Mouse (Mus musculus) ES-Bruce4 (cell line): Measurements from ENCODE around the gene Zfp618. TPM values are rescaled to one million over a fixed set of nuclear protein-coding genes. Genes with fewer than 3 reads are reported as not detected.
A peak's percentile ranks its signal among the peaks of the same experiment; 100 is the strongest.

Source experiments
- H3K27ac ChIP-seq: 2 replicates; pipeline ENCODE4 v1.5.1; 2012; ENCODE audit warnings: low read length, inconsistent platforms; ENCODE audit not compliant: insufficient read depth
- H3K27me3 ChIP-seq: 2 replicates; pipeline ENCODE4 v1.6.1; 2012; ENCODE audit warnings: mild to moderate bottlenecking, low read length, inconsistent platforms; ENCODE audit not compliant: control insufficient read depth, poor library complexity, insufficient read depth, severe bottlenecking
- H3K36me3 ChIP-seq: 2 replicates; pipeline ENCODE4 v1.6.1; 2012; ENCODE audit warnings: inconsistent platforms, mild to moderate bottlenecking, low read length, moderate library complexity; ENCODE audit not compliant: control insufficient read depth, poor library complexity, insufficient read depth, severe bottlenecking
- H3K4me1 ChIP-seq: one replicate; pipeline ENCODE4 v1.8.1; 2011; ENCODE audit warnings: low read length; ENCODE audit not compliant: control insufficient read depth, insufficient read depth
- H3K4me3 ChIP-seq: 2 replicates; pipeline ENCODE4 v1.5.1; 2011; ENCODE audit warnings: low read depth, mild to moderate bottlenecking, low read length
- H3K9ac ChIP-seq: 2 replicates; pipeline ENCODE4 v1.6.1; 2012; ENCODE audit warnings: low read depth, mild to moderate bottlenecking, inconsistent platforms; ENCODE audit not compliant: poor library complexity, severe bottlenecking
- H3K9me3 ChIP-seq: replicated peaks from 2 replicates; pipeline ENCODE4 v1.6.1; 2012; ENCODE audit warnings: mild to moderate bottlenecking, low read length, inconsistent platforms; ENCODE audit not compliant: control insufficient read depth, poor library complexity, insufficient read depth, severe bottlenecking
- CTCF ChIP-seq: IDR thresholded peaks from one replicate; pipeline ENCODE4 v1.8.1; 2011; ENCODE audit warnings: low read depth, low read length
- EP300 ChIP-seq: IDR thresholded peaks from 2 replicates; pipeline ENCODE4 v1.6.1; 2011; ENCODE audit warnings: low read depth, low read length; ENCODE audit not compliant: insufficient read depth
- POLR2A ChIP-seq: IDR thresholded peaks from one replicate; pipeline ENCODE4 v1.8.1; 2011; ENCODE audit warnings: low read length; ENCODE audit not compliant: insufficient read depth
- polyA plus RNA-seq: library from polyadenylated mRNA; stranded (reverse); fragments of >200 nt; gene quantifications from 2 replicates; pipeline ENCODE4 v1.2.4, GENCODE M21; 2011; ENCODE audit warnings: low read depth; ENCODE audit not compliant: missing spikeins, insufficient read depth, insufficient read length

The Zfp618 gene
- polyA plus RNA-seq, 1 experiment: 2.8 TPM

GRCm38 (mm10) chr4:62944326-62944879 lies 21.0 kb upstream of the Zfp618 start:
- Histone ChIP-seq H3K27me3 (no peaks in the 10 kb centered on the region), H3K9me3 (no peaks in the 10 kb centered on the region), H3K27ac (no peak overlapping the region), H3K4me1 (no peaks in the 10 kb centered on the region), H3K36me3 (no peaks in the 10 kb centered on the region), H3K9ac (no peak overlapping the region), H3K4me3 (no peak overlapping the region)
- TF ChIP-seq POLR2A (no peak), CTCF (peak; percentile 51)

- no peaks in the 10 kb centered on the region for H3K9me3 ChIP-seq
- H3K4me3 ChIP-seq: no peak overlapping the region
- H3K27me3 ChIP-seq: peaks cover 11% of the 10 kb centered on the region
- no peak overlapping the region for H3K9ac ChIP-seq
- TF ChIP-seq CTCF (no peak), EP300 (no peak), POLR2A (no peak)
- no peaks in the 10 kb centered on the region for H3K36me3 ChIP-seq
- H3K27ac ChIP-seq: no peak overlapping the region
- no peaks in the 10 kb centered on the region for H3K4me1 ChIP-seq
Observed at GRCm38 (mm10) chr4:62963806-62964205, 1.6 kb upstream of the Zfp618 start.

GRCm38 (mm10) chr4:62964844-62965496 lies 403 bp upstream of the Zfp618 start:
- H3K27me3 ChIP-seq: peaks cover 11% of the 10 kb centered on the region
- H3K4me3 ChIP-seq: peak overlapping the region; percentile 60
- no peaks in the 10 kb centered on the region for H3K4me1 ChIP-seq
- H3K9me3 ChIP-seq: no peaks in the 10 kb centered on the region
- no peaks in the 10 kb centered on the region for H3K36me3 ChIP-seq
- TF ChIP-seq EP300: no peak
- no peak for TF ChIP-seq POLR2A
- TF ChIP-seq CTCF: no peak
- peak overlapping the region; percentile 100 for H3K9ac ChIP-seq
- H3K27ac ChIP-seq: no peak overlapping the region

GRCm38 (mm10) chr4:62969526-62969925 lies 4.2 kb downstream of the Zfp618 start:
- no peak overlapping the region for H3K4me3 ChIP-seq
- H3K9ac ChIP-seq: no peak overlapping the region
- H3K27ac ChIP-seq: no peak overlapping the region
- H3K27me3 ChIP-seq: peaks cover 11% of the 10 kb centered on the region
- H3K4me1 ChIP-seq: no peaks in the 10 kb centered on the region
- TF ChIP-seq POLR2A (no peak), EP300 (no peak), CTCF (no peak)
- no peaks in the 10 kb centered on the region for H3K9me3 ChIP-seq
- no peaks in the 10 kb centered on the region for H3K36me3 ChIP-seq

- TF ChIP-seq POLR2A (no peak), CTCF (no peak), EP300 (no peak)
- Histone ChIP-seq H3K4me3 (no peak overlapping the region), H3K9me3 (no peaks in the 10 kb centered on the region), H3K27me3 (no peaks in the 10 kb centered on the region), H3K9ac (no peak overlapping the region), H3K36me3 (no peaks in the 10 kb centered on the region), H3K4me1 (no peaks in the 10 kb centered on the region), H3K27ac (no peak overlapping the region)
Observed at GRCm38 (mm10) chr4:62971991-62972390, 6.6 kb downstream of the Zfp618 start.

- Histone ChIP-seq H3K9me3 (no peaks in the 10 kb centered on the region), H3K27ac (no peak overlapping the region), H3K36me3 (no peaks in the 10 kb centered on the region), H3K4me1 (no peaks in the 10 kb centered on the region), H3K27me3 (no peaks in the 10 kb centered on the region), H3K9ac (no peak overlapping the region), H3K4me3 (no peak overlapping the region)
- TF ChIP-seq EP300 (no peak), POLR2A (no peak), CTCF (no peak)
Observed at GRCm38 (mm10) chr4:62973086-62973485, 7.7 kb downstream of the Zfp618 start.
